In the genomic region with DNA sequence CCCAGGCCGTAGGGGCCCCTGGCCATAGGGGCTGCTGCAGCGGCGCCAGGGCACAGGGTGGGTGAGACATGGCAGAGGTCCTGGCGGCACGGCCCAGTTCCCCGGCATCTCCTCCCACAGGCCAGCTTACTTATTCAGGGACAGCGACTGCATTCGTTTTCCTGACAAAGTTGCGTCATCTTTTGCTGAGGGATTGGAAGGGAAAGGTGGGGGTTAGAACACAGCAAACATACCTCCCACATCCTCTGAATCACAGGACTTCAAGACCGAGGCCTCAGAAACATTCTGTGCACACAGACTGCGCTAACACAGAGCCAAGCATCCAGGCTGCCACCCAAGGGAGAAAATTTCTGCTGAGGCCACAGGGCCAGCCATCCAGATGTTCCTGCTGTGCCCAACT, we compare ENCODE assay signal across 13 mouse cellular contexts. TPM values are rescaled to one million over a fixed set of nuclear protein-coding genes. Genes with fewer than 3 reads are reported as not detected.
DNase-seq lines count a peak whose midpoint lies in the region; ATAC-seq lines count a peak whose summit lies in the region.
"Had no signal": no experiment of that assay in that cellular context is flagged by ENCODE, and none has a peak within 500 bp of the region (broad histone marks: within the 10 kb centered on the region; RNA-seq: fewer than 3 reads in every experiment).

No protein-coding gene starts in this region.

- H3K27ac ChIP-seq in liver, embryonic 16.5 days (ENCODE audit: low read length) = 0 out of 2 replicates have a peak overlapping the region, but pooled peaks have one; percentile 15
- H3K27ac ChIP-seq in liver, embryonic 11.5 days (ENCODE audit: low read depth, low read length) = no peak overlapping the region
- H3K27ac ChIP-seq in hindbrain, embryonic 14.5 days = no peak overlapping the region
- no peak overlapping the region for H3K27ac ChIP-seq in forebrain, embryonic 10.5 days
- H3K27ac ChIP-seq: embryonic facial prominence, embryonic 12.5 days; hindbrain, embryonic 13.5 days; midbrain, embryonic 15.5 days had no signal

- no peak overlapping the region for H3K4me2 ChIP-seq in liver, embryonic 16.5 days (ENCODE audit: low read depth, low read length)
- no peak overlapping the region for H3K4me2 ChIP-seq in liver, embryonic 11.5 days
- H3K4me2 ChIP-seq in hindbrain, embryonic 14.5 days (replicated peaks) = no peak overlapping the region
- H3K4me2 ChIP-seq: embryonic facial prominence, embryonic 12.5 days; hindbrain, embryonic 13.5 days; midbrain, embryonic 15.5 days had no signal

- H3K4me1 ChIP-seq in liver, embryonic 16.5 days (ENCODE audit: control insufficient read depth, low read depth, low read length) = peaks cover 2% of the 10 kb centered on the region
- H3K4me1 ChIP-seq in liver, embryonic 11.5 days (replicated peaks; ENCODE audit: control insufficient read depth, insufficient read depth, low read length) = no peaks in the 10 kb centered on the region
- no peaks in the 10 kb centered on the region for H3K4me1 ChIP-seq in hindbrain, embryonic 14.5 days (replicated peaks; ENCODE audit: control insufficient read depth, insufficient read depth, low read length)
- H3K4me1 ChIP-seq in forebrain, embryonic 10.5 days = no peaks in the 10 kb centered on the region
- H3K4me1 ChIP-seq: embryonic facial prominence, embryonic 12.5 days; hindbrain, embryonic 13.5 days; midbrain, embryonic 15.5 days had no signal

- WGBS in liver, embryonic 16.5 days (ENCODE audit: insufficient replicate concordance) = 66% methylated on average over 11 of the region's 11 CpGs
- WGBS in liver, embryonic 11.5 days = 81% methylated on average over 11 of the region's 11 CpGs
- 92% methylated on average over 11 of the region's 11 CpGs for WGBS in hindbrain, embryonic 14.5 days
- WGBS in forebrain, embryonic 10.5 days = 93% methylated on average over 11 of the region's 11 CpGs

- no peaks in the 10 kb centered on the region for H3K9me3 ChIP-seq in liver, embryonic 16.5 days (replicated peaks; ENCODE audit: control insufficient read depth, low read length)
- no peaks in the 10 kb centered on the region for H3K9me3 ChIP-seq in liver, embryonic 11.5 days (ENCODE audit: control insufficient read depth, low read length)
- H3K9me3 ChIP-seq in hindbrain, embryonic 14.5 days (ENCODE audit: control insufficient read depth, low read length) = no peaks in the 10 kb centered on the region
- no peaks in the 10 kb centered on the region for H3K9me3 ChIP-seq in forebrain, embryonic 10.5 days
- H3K9me3 ChIP-seq: embryonic facial prominence, embryonic 12.5 days; hindbrain, embryonic 13.5 days; midbrain, embryonic 15.5 days had no signal

- H3K9ac ChIP-seq in liver, embryonic 16.5 days (ENCODE audit: low read depth, low read length) = no peak overlapping the region
- H3K9ac ChIP-seq in liver, embryonic 11.5 days (ENCODE audit: low read depth, low read length) = no peak overlapping the region
- no peak overlapping the region for H3K9ac ChIP-seq in hindbrain, embryonic 14.5 days
- H3K9ac ChIP-seq: embryonic facial prominence, embryonic 12.5 days; hindbrain, embryonic 13.5 days; midbrain, embryonic 15.5 days had no signal

- ATAC-seq in frontal cortex, adult (ENCODE audit: low TSS enrichment) = peak; percentile 86
- peak; percentile 64 for ATAC-seq in liver, embryonic 16.5 days (ENCODE audit: low read depth)
- ATAC-seq in liver, embryonic 11.5 days (replicated peaks; ENCODE audit: low FRiP score) = no peak
- no peak for ATAC-seq in hindbrain, embryonic 14.5 days (ENCODE audit: low FRiP score)
- ATAC-seq: midbrain, embryonic 15.5 days had no signal

- H3K4me3 ChIP-seq in liver, embryonic 16.5 days (ENCODE audit: low read depth, low read length) = no peak overlapping the region
- H3K4me3 ChIP-seq in liver, embryonic 11.5 days (ENCODE audit: low read depth, low read length) = no peak overlapping the region
- no peak overlapping the region for H3K4me3 ChIP-seq in hindbrain, embryonic 14.5 days (replicated peaks; ENCODE audit: low read length)
- H3K4me3 ChIP-seq in forebrain, embryonic 10.5 days = no peak overlapping the region
- H3K4me3 ChIP-seq: embryonic facial prominence, embryonic 12.5 days; hindbrain, embryonic 13.5 days; midbrain, embryonic 15.5 days had no signal

- H3K36me3 ChIP-seq in liver, embryonic 16.5 days (ENCODE audit: control insufficient read depth, insufficient read depth) = peaks cover 69% of the 10 kb centered on the region
- peaks cover 73% of the 10 kb centered on the region for H3K36me3 ChIP-seq in liver, embryonic 11.5 days (ENCODE audit: control insufficient read depth, insufficient read depth, low read length)
- H3K36me3 ChIP-seq in hindbrain, embryonic 14.5 days (replicated peaks; ENCODE audit: control insufficient read depth, insufficient read depth) = peaks cover 89% of the 10 kb centered on the region
- peaks cover 100% of the 10 kb centered on the region for H3K36me3 ChIP-seq in forebrain, embryonic 10.5 days (replicated peaks)

- no peaks in the 10 kb centered on the region for H3K27me3 ChIP-seq in liver, embryonic 16.5 days (ENCODE audit: control insufficient read depth, insufficient read depth, low read depth, low read length)
- no peaks in the 10 kb centered on the region for H3K27me3 ChIP-seq in liver, embryonic 11.5 days (replicated peaks; ENCODE audit: control insufficient read depth, insufficient read depth, low read length)
- H3K27me3 ChIP-seq in hindbrain, embryonic 14.5 days (ENCODE audit: control insufficient read depth, insufficient read depth, low read length) = no peaks in the 10 kb centered on the region
- H3K27me3 ChIP-seq in forebrain, embryonic 10.5 days (ENCODE audit: poor library complexity, severe bottlenecking) = no peaks in the 10 kb centered on the region
- H3K27me3 ChIP-seq: embryonic facial prominence, embryonic 12.5 days; hindbrain, embryonic 13.5 days; midbrain, embryonic 15.5 days had no signal

- DNase-seq in frontal cortex, postnatal 14 days (ENCODE audit: low spot score in 2 of 2) = no peak
- no peak for DNase-seq in liver, embryonic 11.5 days (ENCODE audit: low spot score)
- DNase-seq in layer of hippocampus, adult 8-10 months (ENCODE audit: low spot score in 2 of 2) = peak; percentile 60 to 75
- peak; percentile 65 for DNase-seq in testis, postnatal 10 days (ENCODE audit: low spot score)
- DNase-seq in hindbrain, embryonic 14.5 days (ENCODE audit: low spot score) = no peak
- DNase-seq in forebrain, embryonic 10.5 days (ENCODE audit: extremely low spot score, low spot score) = no peak
- DNase-seq: kidney, postnatal 36 days; lung, postnatal 10 days had no signal

RNA-seq across cellular contexts. Expression of a gene that starts 9.8 kb away (rescaled TPM):
- polyA plus RNA-seq in liver, embryonic 16.5 days (2015; fragmentation: Nextera tagmentation; extraction: Ambion mirVana) = 33.6 and 36.3 TPM in 2 replicates
- polyA plus RNA-seq in liver, embryonic 11.5 days (2014; fragmentation: Nextera tagmentation; extraction: Ambion mirVana) = 104 and 122 TPM in 2 replicates
- total RNA-seq in layer of hippocampus, adult 8-10 months (2022) = 10 to 100 TPM; 70.8 to 100.0 (median 83.5) TPM
- polyA plus RNA-seq in hindbrain, embryonic 14.5 days (2014; fragmentation: Nextera tagmentation; extraction: Ambion mirVana) = 95.5 and 96.3 TPM in 2 replicates
- 148 and 151 TPM in 2 replicates for polyA plus RNA-seq in forebrain, embryonic 10.5 days (2016; fragmentation: Nextera tagmentation; extraction: Ambion mirVana)

RNA-seq across cellular contexts. Expression of a gene that starts 10.0 kb away (rescaled TPM):
- polyA plus RNA-seq in liver, embryonic 16.5 days (2015; fragmentation: Nextera tagmentation; extraction: Ambion mirVana) = 111 and 125 TPM in 2 replicates
- polyA plus RNA-seq in liver, embryonic 11.5 days (2014; fragmentation: Nextera tagmentation; extraction: Ambion mirVana) = 233 and 243 TPM in 2 replicates
- 10 to 100 TPM; 67.8 to 76.8 (median 73.0) TPM for total RNA-seq in layer of hippocampus, adult 8-10 months (2022)
- polyA plus RNA-seq in hindbrain, embryonic 14.5 days (2014; fragmentation: Nextera tagmentation; extraction: Ambion mirVana) = 177 and 188 TPM in 2 replicates
- 250 and 253 TPM in 2 replicates for polyA plus RNA-seq in forebrain, embryonic 10.5 days (2016; fragmentation: Nextera tagmentation; extraction: Ambion mirVana)

RNA-seq across cellular contexts. Expression of a gene that starts 16.2 kb away (rescaled TPM):
- polyA plus RNA-seq in liver, embryonic 16.5 days (2015; fragmentation: Nextera tagmentation; extraction: Ambion mirVana) = 164 and 166 TPM in 2 replicates
- 190 and 209 TPM in 2 replicates for polyA plus RNA-seq in liver, embryonic 11.5 days (2014; fragmentation: Nextera tagmentation; extraction: Ambion mirVana)
- total RNA-seq in layer of hippocampus, adult 8-10 months (2022) = 10 to 100 TPM; 16.9 to 66.2 (median 37.8) TPM
- 44.2 and 51.8 TPM in 2 replicates for polyA plus RNA-seq in hindbrain, embryonic 14.5 days (2014; fragmentation: Nextera tagmentation; extraction: Ambion mirVana)
- 82.9 and 83.4 TPM in 2 replicates for polyA plus RNA-seq in forebrain, embryonic 10.5 days (2016; fragmentation: Nextera tagmentation; extraction: Ambion mirVana)

RNA-seq across cellular contexts. Expression of a gene that starts 36.7 kb away (rescaled TPM):
- polyA plus RNA-seq in liver, embryonic 16.5 days (2015; fragmentation: Nextera tagmentation; extraction: Ambion mirVana) = 7.3 and 7.8 TPM in 2 replicates
- 15.7 and 17.6 TPM in 2 replicates for polyA plus RNA-seq in liver, embryonic 11.5 days (2014; fragmentation: Nextera tagmentation; extraction: Ambion mirVana)
- total RNA-seq in layer of hippocampus, adult 8-10 months (2022) = 10 to 100 TPM; 19.1 to 28.7 (median 24.0) TPM
- 17.5 and 18.2 TPM in 2 replicates for polyA plus RNA-seq in hindbrain, embryonic 14.5 days (2014; fragmentation: Nextera tagmentation; extraction: Ambion mirVana)
- polyA plus RNA-seq in forebrain, embryonic 10.5 days (2016; fragmentation: Nextera tagmentation; extraction: Ambion mirVana) = 17.5 and 18.9 TPM in 2 replicates

RNA-seq across cellular contexts. Expression of a gene that starts 36.8 kb away (rescaled TPM):
- polyA plus RNA-seq in liver, embryonic 16.5 days (2015; fragmentation: Nextera tagmentation; extraction: Ambion mirVana) = 22.7 and 24.0 TPM in 2 replicates
- 38.6 and 44.1 TPM in 2 replicates for polyA plus RNA-seq in liver, embryonic 11.5 days (2014; fragmentation: Nextera tagmentation; extraction: Ambion mirVana)
- total RNA-seq in layer of hippocampus, adult 8-10 months (2022) = 10 to 100 TPM; 24.9 to 30.7 (median 25.6) TPM
- polyA plus RNA-seq in hindbrain, embryonic 14.5 days (2014; fragmentation: Nextera tagmentation; extraction: Ambion mirVana) = 27.7 and 29.3 TPM in 2 replicates
- polyA plus RNA-seq in forebrain, embryonic 10.5 days (2016; fragmentation: Nextera tagmentation; extraction: Ambion mirVana) = 91.4 and 92.5 TPM in 2 replicates

Comparison
In these comparisons a context has a peak if more than half of its experiments do, and no peak if none do; other contexts are left out.
1. ATAC-seq: peak in frontal cortex, adult (single experiment) and liver, embryonic 16.5 days (single experiment); none in liver, embryonic 11.5 days (single experiment) and hindbrain, embryonic 14.5 days (single experiment).
2. DNase-seq: peak in layer of hippocampus, adult 8-10 months (2 of 2) and testis, postnatal 10 days (single experiment); none in frontal cortex, postnatal 14 days (0 of 2), liver, embryonic 11.5 days (single experiment), hindbrain, embryonic 14.5 days (single experiment) and forebrain, embryonic 10.5 days (single experiment).